Mouse (Mus musculus): ENCODE data around the gene Fam222b. TPM values are rescaled to one million over a fixed set of nuclear protein-coding genes. Genes with fewer than 3 reads are reported as not detected.

The Fam222b gene
- total RNA-seq, 2 experiments from 2014 or later, result 28.2 to 29.6 TPM

GRCm38 (mm10) chr11:78160675-78161074 lies 66.2 kb downstream of the Fam222b start:
- intact Hi-C loops (cut with DNase I), result no loop called here
- no peak for DNase-seq (ENCODE audit: low spot score in 2 of 2)

DNA sequence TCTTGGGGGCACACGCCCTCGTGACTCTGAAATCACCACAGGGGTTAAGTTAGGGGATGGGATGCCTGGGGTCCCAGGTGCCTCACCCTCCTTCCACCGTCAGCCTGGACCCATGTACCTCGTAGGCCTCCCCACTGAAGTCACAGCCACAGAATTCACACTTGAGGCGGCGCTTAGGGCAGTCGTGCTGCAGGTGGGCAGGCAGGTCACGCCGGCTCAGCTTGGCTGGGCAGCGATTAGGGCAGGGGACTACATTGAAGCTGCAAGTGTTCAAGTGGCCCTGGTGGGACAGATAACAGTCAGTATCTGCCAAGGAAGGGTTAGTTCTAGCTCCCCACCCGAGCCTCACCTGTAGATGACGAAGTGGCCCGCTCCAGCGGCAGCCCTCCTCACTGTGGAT lies 66.7 kb downstream of the Fam222b start:
- intact Hi-C loops (cut with DNase I), result no loop called here
- DNase-seq (ENCODE audit: low spot score in 2 of 2), result no peak

GRCm38 (mm10) chr11:78161968-78162367 lies 67.5 kb downstream of the Fam222b start:
- DNase-seq (ENCODE audit: low spot score in 2 of 2), result no peak
- intact Hi-C loops (cut with DNase I), result no loop called here

- intact Hi-C loops (cut with DNase I), result no loop called here
Measured at GRCm38 (mm10) chr11:78162504-78162903, 68.0 kb downstream of the Fam222b start.

DNA sequence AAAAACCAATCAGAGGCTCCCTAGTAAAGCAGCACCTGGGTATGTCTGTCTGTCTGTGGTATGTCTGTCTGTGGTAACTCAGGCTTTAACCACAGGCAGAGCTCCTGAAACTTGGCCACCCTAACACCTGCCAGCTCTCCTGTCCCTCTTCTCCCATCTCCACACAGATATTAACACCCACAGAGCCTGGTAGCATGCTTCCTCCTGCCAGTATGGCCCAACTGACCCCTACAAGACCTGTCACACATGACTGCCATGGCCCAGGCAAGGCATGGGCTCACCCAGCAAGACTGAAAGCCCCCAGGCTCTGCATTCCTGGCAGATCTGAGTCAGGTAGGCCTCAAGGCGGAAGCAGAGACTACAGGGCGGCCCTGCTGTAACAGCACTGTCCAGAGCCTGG lies 68.6 kb downstream of the Fam222b start:
- intact Hi-C loops (cut with DNase I), result no loop called here

More at GRCm38 (mm10) chr11:78162504-78162903, 68.0 kb downstream of the Fam222b start:
- peak; percentile 46 to 70 for DNase-seq (ENCODE audit: low spot score in 2 of 2)

GRCm38 (mm10) chr11:78163681-78164603 lies 69.5 kb downstream of the Fam222b start:
- intact Hi-C loops (cut with DNase I), result loop anchor here (2.0 kb wide), 1 partner anchor 69 kb away; the partner anchor contains the start of gene Fam222b
- DNase-seq (ENCODE audit: low spot score in 2 of 2), result no peak

More for the DNA sequence above, 68.6 kb downstream of the Fam222b start:
- DNase-seq (ENCODE audit: low spot score in 2 of 2), result no peak

GRCm38 (mm10) chr11:78164604-78164923 lies 70.1 kb downstream of the Fam222b start:
- DNase-seq (ENCODE audit: low spot score in 2 of 2), result no peak
- intact Hi-C loops (cut with DNase I), result loop anchor here (2.0 kb wide), 1 partner anchor 70 kb away; the partner anchor contains the start of gene Fam222b

DNA sequence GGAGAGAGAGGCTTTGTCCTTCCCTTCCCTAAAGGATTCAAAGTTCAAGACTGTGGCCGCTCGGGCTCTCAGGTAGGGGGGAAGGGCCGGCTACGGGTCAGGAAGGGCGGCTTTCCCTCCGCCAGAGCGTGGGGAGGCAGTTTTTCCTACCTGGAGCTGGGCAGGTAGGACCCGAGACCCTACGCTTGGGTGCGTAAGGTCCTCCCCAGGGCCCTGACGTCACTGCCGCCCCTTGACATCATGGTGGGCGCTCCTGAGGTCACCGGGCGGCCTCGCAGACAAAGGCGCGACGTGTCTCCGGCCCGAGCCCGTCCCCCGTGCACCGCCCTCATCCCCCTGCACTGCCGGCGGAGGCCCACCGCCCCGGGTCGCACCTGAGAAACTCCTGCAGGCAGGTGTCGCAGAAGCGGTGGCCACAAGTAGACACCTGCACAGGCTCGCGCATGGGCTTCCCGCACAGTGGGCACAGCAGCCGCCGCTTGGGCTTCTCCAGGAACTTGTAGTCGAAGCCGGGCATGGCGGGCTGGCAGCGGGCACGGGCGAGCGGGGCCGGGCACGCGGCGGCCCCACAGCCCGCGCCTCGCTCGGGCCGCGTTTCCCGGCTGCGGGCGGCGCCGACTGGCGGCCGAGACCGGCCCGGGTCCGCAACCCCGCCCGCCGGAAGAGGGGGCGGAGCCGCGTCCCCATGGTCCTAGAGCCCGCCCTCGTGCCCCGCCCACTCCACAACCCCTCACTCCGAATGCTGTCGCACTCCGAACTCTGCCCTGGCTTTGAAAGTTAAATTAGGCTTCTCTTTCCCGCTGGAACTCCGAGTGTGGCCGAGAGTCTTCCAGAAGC lies 70.7 kb downstream of the Fam222b start, which contains the start of gene Traf4:
Gene Traf4 (minus strand): TSS at position 666 of the 837 bp plus-strand sequence.
- peak in 1 of 2 experiments; percentile 77 for DNase-seq (ENCODE audit: low spot score in 2 of 2)
- intact Hi-C loops (cut with DNase I), result loop anchor here (2.0 kb wide), 1 partner anchor 70 kb away; the partner anchor contains the start of gene Fam222b

DNA sequence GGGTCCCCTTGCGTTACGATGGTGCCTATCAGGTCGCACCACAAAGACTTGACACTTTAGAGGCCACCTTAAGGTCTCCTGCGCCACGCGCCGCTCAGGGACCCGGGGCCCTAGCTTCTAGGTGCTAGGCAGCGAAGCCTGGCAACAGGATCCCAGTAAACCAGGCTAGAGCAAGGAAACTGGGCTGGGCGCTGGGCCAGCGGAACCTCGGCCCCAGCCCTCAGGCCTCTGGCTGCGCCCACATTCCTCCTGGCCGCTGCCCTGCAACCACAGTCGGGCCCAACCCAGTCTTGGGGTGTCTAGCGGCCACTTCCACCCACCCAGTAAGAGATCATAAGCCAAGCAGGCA lies 71.3 kb downstream of the Fam222b start:
- no peak for DNase-seq (ENCODE audit: low spot score in 2 of 2)

DNA sequence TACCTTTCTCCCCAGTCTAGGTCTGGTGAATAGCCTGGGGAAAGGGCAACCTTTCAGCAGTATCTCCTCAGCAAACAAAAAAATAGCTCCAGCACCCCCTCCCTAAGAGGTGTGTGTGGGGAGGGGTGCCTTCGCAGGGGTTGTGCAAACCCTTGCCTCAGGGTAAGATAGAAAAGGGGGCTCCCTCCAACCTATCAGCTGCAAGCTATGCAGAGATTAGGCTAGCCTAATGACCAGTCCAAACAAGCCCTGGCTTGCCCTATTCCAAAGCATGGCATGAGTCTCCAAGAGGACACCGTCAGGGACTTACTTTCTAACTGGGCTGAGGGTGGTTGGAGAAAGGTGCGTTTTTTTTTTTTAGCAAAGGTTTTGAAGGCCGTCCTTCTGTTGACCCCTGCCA lies 71.7 kb downstream of the Fam222b start:
- intact Hi-C loops (cut with DNase I), result no loop called here

More for the DNA sequence above, 71.3 kb downstream of the Fam222b start:
- intact Hi-C loops (cut with DNase I), result loop anchor here (2.0 kb wide), 1 partner anchor 71 kb away; the partner anchor contains the start of gene Fam222b

DNA sequence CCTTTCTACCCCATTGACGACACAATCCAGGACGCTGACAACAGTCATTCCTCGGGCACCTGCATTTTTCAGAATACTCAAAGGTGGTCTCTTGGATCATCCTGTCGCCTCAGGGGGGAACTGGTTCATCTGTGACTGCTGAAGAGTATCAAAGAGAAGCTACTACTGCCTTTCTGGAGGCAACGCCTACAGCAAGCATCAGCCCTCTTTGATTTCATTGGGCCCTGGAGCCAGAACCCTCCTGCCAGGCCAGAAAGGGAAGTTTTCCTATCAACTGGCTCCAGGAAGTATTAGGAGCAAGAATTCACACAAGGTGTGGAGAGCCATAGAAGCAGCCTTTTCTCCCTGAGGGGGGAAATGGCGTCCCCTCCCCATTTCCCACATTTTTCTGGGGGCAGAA lies 72.2 kb downstream of the Fam222b start:
- intact Hi-C loops (cut with DNase I), result no loop called here
- DNase-seq (ENCODE audit: low spot score in 2 of 2), result no peak

More for the DNA sequence above, 71.7 kb downstream of the Fam222b start:
- no peak for DNase-seq (ENCODE audit: low spot score in 2 of 2)

- intact Hi-C loops (cut with DNase I), result no loop called here
- no peak for DNase-seq (ENCODE audit: low spot score in 2 of 2)
Measured at GRCm38 (mm10) chr11:78167257-78167959, 72.9 kb downstream of the Fam222b start.

DNA sequence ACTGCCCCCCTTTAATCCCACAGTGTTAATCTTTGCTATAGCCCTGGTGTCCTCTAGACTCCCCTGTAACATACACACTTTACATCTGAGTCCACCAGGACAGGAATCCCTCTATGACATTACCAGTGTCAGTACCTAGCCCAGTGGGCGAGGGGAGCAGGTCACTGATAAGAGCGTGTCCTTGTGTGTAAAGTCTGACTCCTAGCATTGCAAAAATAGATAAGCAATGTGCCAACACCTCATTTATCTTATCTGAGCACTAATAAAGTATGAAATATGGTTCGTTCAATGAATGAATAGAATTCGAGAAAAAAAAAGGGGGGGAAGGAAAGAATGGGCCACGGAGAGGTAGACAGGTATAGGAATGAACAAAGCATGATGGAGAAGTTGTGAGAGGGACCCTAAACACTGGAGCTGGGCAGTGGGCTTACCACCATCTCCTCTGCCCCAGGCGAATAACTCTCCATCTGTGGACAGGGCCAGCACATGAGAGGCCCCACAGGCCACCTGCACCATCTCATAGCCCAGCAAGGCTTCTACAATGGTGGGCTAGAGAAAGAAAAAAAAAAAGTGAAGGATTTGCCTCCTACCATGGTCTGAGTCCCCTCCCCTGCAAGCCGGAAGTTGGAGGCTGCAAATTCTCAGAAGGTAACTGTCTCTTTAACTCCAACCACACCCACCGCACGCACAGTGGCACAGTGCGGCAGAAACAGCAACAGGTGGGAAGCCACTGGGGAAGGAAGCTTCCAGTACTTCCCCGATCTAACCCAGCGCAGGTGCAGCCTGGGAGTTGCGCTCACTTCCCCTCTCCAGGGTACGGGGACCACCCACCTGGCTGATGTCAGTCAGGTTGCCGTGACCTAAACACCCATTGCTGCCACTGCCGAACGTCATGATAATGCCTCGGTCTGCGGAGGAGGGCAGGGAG lies 74.3 kb downstream of the Fam222b start:
- intact Hi-C loops (cut with DNase I), result no loop called here
- no peak for DNase-seq (ENCODE audit: low spot score in 2 of 2)

DNA sequence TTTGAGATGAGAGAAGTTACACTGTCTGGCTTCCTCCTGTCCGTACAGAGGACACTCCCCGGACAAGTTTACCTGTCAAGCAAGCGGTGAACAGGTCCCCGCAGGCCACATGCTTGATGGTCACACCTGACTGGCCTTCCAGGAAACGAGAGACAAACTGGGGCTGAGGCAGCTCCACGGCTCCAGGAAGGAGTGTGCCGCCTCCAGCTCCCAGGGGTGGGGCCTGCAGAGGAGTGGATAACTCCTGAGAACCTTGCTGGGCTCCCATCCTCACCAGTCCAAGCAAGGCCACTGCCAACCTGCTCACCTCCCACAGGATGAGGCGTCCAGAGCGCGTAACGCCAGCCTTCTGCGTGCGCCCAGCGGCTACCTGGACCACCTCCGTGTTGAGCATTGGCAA lies 75.8 kb downstream of the Fam222b start:
- DNase-seq (ENCODE audit: low spot score in 2 of 2), result no peak
- intact Hi-C loops (cut with DNase I), result loop anchor here (10.0 kb wide), 1 partner anchor 346 kb away; no protein-coding TSS in a partner anchor

- intact Hi-C loops (cut with DNase I), result loop anchor here (10.0 kb wide), 1 partner anchor 347 kb away; no protein-coding TSS in a partner anchor
- no peak for DNase-seq (ENCODE audit: low spot score in 2 of 2)
Measured at GRCm38 (mm10) chr11:78171328-78171727, 76.9 kb downstream of the Fam222b start.

- intact Hi-C loops (cut with DNase I), result loop anchor here (10.0 kb wide), 1 partner anchor 347 kb away; no protein-coding TSS in a partner anchor
- no peak for DNase-seq (ENCODE audit: low spot score in 2 of 2)
Measured at GRCm38 (mm10) chr11:78172034-78172747, 77.7 kb downstream of the Fam222b start.

DNA sequence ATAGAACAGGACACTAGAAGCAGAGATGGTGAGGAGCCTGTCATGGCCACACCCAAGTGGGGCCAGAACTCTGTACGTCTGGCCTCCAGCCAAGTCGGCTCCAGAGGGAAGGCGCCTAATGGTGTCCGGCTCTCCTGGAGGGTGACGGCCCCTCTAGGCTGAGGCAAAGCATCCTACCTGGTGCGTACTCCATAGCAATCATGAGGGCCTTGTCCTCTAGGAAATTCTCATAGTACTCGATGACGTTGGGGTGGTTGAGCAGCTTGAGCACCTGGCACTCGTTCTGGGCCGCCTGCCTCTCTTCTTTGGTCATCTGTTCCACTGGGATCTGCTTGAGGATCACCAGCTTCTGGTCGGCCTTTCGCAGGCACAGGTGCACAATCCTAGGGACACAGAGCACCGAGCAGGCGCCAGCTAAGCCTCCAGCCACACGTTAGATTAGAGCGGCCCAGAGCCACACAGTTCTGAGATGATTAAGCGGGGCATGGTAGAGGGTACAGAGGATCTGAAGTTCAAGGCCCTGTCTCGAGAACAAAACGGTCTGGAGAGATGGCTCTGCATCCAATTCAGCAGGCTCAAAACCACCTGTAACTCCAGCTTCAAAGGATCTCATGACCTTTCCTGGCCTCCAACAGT lies 78.4 kb downstream of the Fam222b start:
- DNase-seq (ENCODE audit: low spot score in 2 of 2), result no peak
- intact Hi-C loops (cut with DNase I), result loop anchor here (10.0 kb wide), 1 partner anchor 348 kb away; no protein-coding TSS in a partner anchor

Measured in left cerebral cortex, postnatal 25 days (tissue).